Mouse (Mus musculus): ENCODE data around the gene Dppa2. TPM values are rescaled to one million over a fixed set of nuclear protein-coding genes. Genes with fewer than 3 reads are reported as not detected.

The Dppa2 gene
- polyA plus RNA-seq, 1 experiment from 2014 or later: not detected

GRCm38 (mm10) chr16:48344193-48344592 lies 40.5 kb downstream of the Dppa2 start:
- Histone ChIP-seq H3K9ac (ENCODE audit: low read length) (no peak overlapping the region), H3K27me3 (ENCODE audit: control insufficient read depth, insufficient read depth, low read length) (no peaks in the 10 kb centered on the region), H3K36me3 (ENCODE audit: control insufficient read depth, insufficient read depth, low read length) (no peaks in the 10 kb centered on the region), H3K4me3 (ENCODE audit: control insufficient read depth in 1 of 2, insufficient read depth in 1 of 2, low read depth in 1 of 2, low read length in 2 of 2) (no peak overlapping the region), H3K27ac (replicated peaks in 1 of 2; ENCODE audit: control insufficient read depth in 1 of 2, insufficient read depth in 1 of 2, low read depth in 2 of 2, low read length in 2 of 2) (no peak overlapping the region), H3K4me2 (ENCODE audit: low read length) (no peak overlapping the region), H3K4me1 (ENCODE audit: control insufficient read depth in 2 of 2, insufficient read depth in 2 of 2, low read length in 2 of 2) (no peaks in the 10 kb centered on the region), H3K9me3 (ENCODE audit: control insufficient read depth, low read length) (no peaks in the 10 kb centered on the region)
- no peak for ATAC-seq (ENCODE audit: insufficient number of reproducible peaks, insufficient read depth, low FRiP score, low read depth)
- 83% methylated on average over 2 of the region's 2 CpGs for WGBS

- ATAC-seq (ENCODE audit: insufficient number of reproducible peaks, insufficient read depth, low FRiP score, low read depth): no peak
- Histone ChIP-seq H3K4me1 (ENCODE audit: control insufficient read depth in 2 of 2, insufficient read depth in 2 of 2, low read length in 2 of 2) (no peaks in the 10 kb centered on the region), H3K27ac (replicated peaks in 1 of 2; ENCODE audit: control insufficient read depth in 1 of 2, insufficient read depth in 1 of 2, low read depth in 2 of 2, low read length in 2 of 2) (no peak overlapping the region), H3K27me3 (ENCODE audit: control insufficient read depth, insufficient read depth, low read length) (no peaks in the 10 kb centered on the region), H3K4me2 (ENCODE audit: low read length) (no peak overlapping the region), H3K4me3 (ENCODE audit: control insufficient read depth in 1 of 2, insufficient read depth in 1 of 2, low read depth in 1 of 2, low read length in 2 of 2) (no peak overlapping the region), H3K36me3 (ENCODE audit: control insufficient read depth, insufficient read depth, low read length) (no peaks in the 10 kb centered on the region), H3K9ac (ENCODE audit: low read length) (no peak overlapping the region), H3K9me3 (ENCODE audit: control insufficient read depth, low read length) (no peaks in the 10 kb centered on the region)
- WGBS: 90% methylated on average over 1 of the region's 1 CpGs
These were observed 43.5 kb downstream of the Dppa2 start for GRCm38 (mm10) chr16:48347246-48347645.

GRCm38 (mm10) chr16:48355716-48356115 lies 52.0 kb downstream of the Dppa2 start:
- Histone ChIP-seq H3K9ac (ENCODE audit: low read length) (no peak overlapping the region), H3K9me3 (ENCODE audit: control insufficient read depth, low read length) (no peaks in the 10 kb centered on the region), H3K4me2 (ENCODE audit: low read length) (no peak overlapping the region), H3K4me1 (ENCODE audit: control insufficient read depth in 2 of 2, insufficient read depth in 2 of 2, low read length in 2 of 2) (no peaks in the 10 kb centered on the region), H3K4me3 (ENCODE audit: control insufficient read depth in 1 of 2, insufficient read depth in 1 of 2, low read depth in 1 of 2, low read length in 2 of 2) (no peak overlapping the region), H3K36me3 (ENCODE audit: control insufficient read depth, insufficient read depth, low read length) (no peaks in the 10 kb centered on the region), H3K27me3 (ENCODE audit: control insufficient read depth, insufficient read depth, low read length) (no peaks in the 10 kb centered on the region), H3K27ac (replicated peaks in 1 of 2; ENCODE audit: control insufficient read depth in 1 of 2, insufficient read depth in 1 of 2, low read depth in 2 of 2, low read length in 2 of 2) (no peak overlapping the region)
- WGBS: 82% methylated on average over 5 of the region's 5 CpGs
- ATAC-seq (ENCODE audit: insufficient number of reproducible peaks, insufficient read depth, low FRiP score, low read depth): no peak

- 76% methylated on average over 1 of the region's 1 CpGs for WGBS
- ATAC-seq (ENCODE audit: insufficient number of reproducible peaks, insufficient read depth, low FRiP score, low read depth): no peak
- H3K27ac ChIP-seq (replicated peaks in 1 of 2; ENCODE audit: control insufficient read depth in 1 of 2, insufficient read depth in 1 of 2, low read depth in 2 of 2, low read length in 2 of 2): no peak overlapping the region
- no peaks in the 10 kb centered on the region for H3K36me3 ChIP-seq (ENCODE audit: control insufficient read depth, insufficient read depth, low read length)
- H3K4me2 ChIP-seq (ENCODE audit: low read length): no peak overlapping the region
- H3K4me1 ChIP-seq (ENCODE audit: control insufficient read depth in 2 of 2, insufficient read depth in 2 of 2, low read length in 2 of 2): no peaks in the 10 kb centered on the region
- no peak overlapping the region for H3K9ac ChIP-seq (ENCODE audit: low read length)
- no peak overlapping the region for H3K4me3 ChIP-seq (ENCODE audit: control insufficient read depth in 1 of 2, insufficient read depth in 1 of 2, low read depth in 1 of 2, low read length in 2 of 2)
- no peaks in the 10 kb centered on the region for H3K27me3 ChIP-seq (ENCODE audit: control insufficient read depth, insufficient read depth, low read length)
- H3K9me3 ChIP-seq (ENCODE audit: control insufficient read depth, low read length): no peaks in the 10 kb centered on the region
These were observed 52.7 kb downstream of the Dppa2 start for GRCm38 (mm10) chr16:48356417-48356816.

- Histone ChIP-seq H3K27me3 (ENCODE audit: control insufficient read depth, insufficient read depth, low read length) (no peaks in the 10 kb centered on the region), H3K4me1 (ENCODE audit: control insufficient read depth in 2 of 2, insufficient read depth in 2 of 2, low read length in 2 of 2) (no peaks in the 10 kb centered on the region), H3K4me2 (ENCODE audit: low read length) (no peak overlapping the region), H3K9ac (ENCODE audit: low read length) (no peak overlapping the region), H3K27ac (replicated peaks in 1 of 2; ENCODE audit: control insufficient read depth in 1 of 2, insufficient read depth in 1 of 2, low read depth in 2 of 2, low read length in 2 of 2) (no peak overlapping the region), H3K9me3 (ENCODE audit: control insufficient read depth, low read length) (no peaks in the 10 kb centered on the region), H3K4me3 (ENCODE audit: control insufficient read depth in 1 of 2, insufficient read depth in 1 of 2, low read depth in 1 of 2, low read length in 2 of 2) (no peak overlapping the region), H3K36me3 (ENCODE audit: control insufficient read depth, insufficient read depth, low read length) (no peaks in the 10 kb centered on the region)
- no peak for ATAC-seq (ENCODE audit: insufficient number of reproducible peaks, insufficient read depth, low FRiP score, low read depth)
- 89% methylated on average over 12 of the region's 12 CpGs for WGBS
These were observed 57.2 kb downstream of the Dppa2 start for GRCm38 (mm10) chr16:48360887-48361286.

- ATAC-seq (ENCODE audit: insufficient number of reproducible peaks, insufficient read depth, low FRiP score, low read depth): no peak
- 84% methylated on average over 5 of the region's 5 CpGs for WGBS
- no peak overlapping the region for H3K9ac ChIP-seq (ENCODE audit: low read length)
- no peaks in the 10 kb centered on the region for H3K4me1 ChIP-seq (ENCODE audit: control insufficient read depth in 2 of 2, insufficient read depth in 2 of 2, low read length in 2 of 2)
- H3K27ac ChIP-seq (replicated peaks in 1 of 2; ENCODE audit: control insufficient read depth in 1 of 2, insufficient read depth in 1 of 2, low read depth in 2 of 2, low read length in 2 of 2): no peak overlapping the region
- no peaks in the 10 kb centered on the region for H3K36me3 ChIP-seq (ENCODE audit: control insufficient read depth, insufficient read depth, low read length)
- no peaks in the 10 kb centered on the region for H3K27me3 ChIP-seq (ENCODE audit: control insufficient read depth, insufficient read depth, low read length)
- H3K4me2 ChIP-seq (ENCODE audit: low read length): no peak overlapping the region
- H3K9me3 ChIP-seq (ENCODE audit: control insufficient read depth, low read length): 0 out of 2 replicates have a peak, but pooled peaks cover 3% of the 10 kb centered on the region
- no peak overlapping the region for H3K4me3 ChIP-seq (ENCODE audit: control insufficient read depth in 1 of 2, insufficient read depth in 1 of 2, low read depth in 1 of 2, low read length in 2 of 2)
These were observed 63.1 kb downstream of the Dppa2 start for GRCm38 (mm10) chr16:48366801-48367200.

GRCm38 (mm10) chr16:48368096-48368495 lies 64.4 kb downstream of the Dppa2 start:
- ATAC-seq (ENCODE audit: insufficient number of reproducible peaks, insufficient read depth, low FRiP score, low read depth): no peak
- H3K36me3 ChIP-seq (ENCODE audit: control insufficient read depth, insufficient read depth, low read length): no peaks in the 10 kb centered on the region
- no peak overlapping the region for H3K4me3 ChIP-seq (ENCODE audit: control insufficient read depth in 1 of 2, insufficient read depth in 1 of 2, low read depth in 1 of 2, low read length in 2 of 2)
- H3K27ac ChIP-seq (replicated peaks in 1 of 2; ENCODE audit: control insufficient read depth in 1 of 2, insufficient read depth in 1 of 2, low read depth in 2 of 2, low read length in 2 of 2): no peak overlapping the region
- WGBS: 92% methylated on average over 2 of the region's 2 CpGs
- no peak overlapping the region for H3K9ac ChIP-seq (ENCODE audit: low read length)
- H3K4me2 ChIP-seq (ENCODE audit: low read length): no peak overlapping the region
- no peaks in the 10 kb centered on the region for H3K4me1 ChIP-seq (ENCODE audit: control insufficient read depth in 2 of 2, insufficient read depth in 2 of 2, low read length in 2 of 2)
- no peaks in the 10 kb centered on the region for H3K27me3 ChIP-seq (ENCODE audit: control insufficient read depth, insufficient read depth, low read length)
- 0 out of 2 replicates have a peak, but pooled peaks cover 3% of the 10 kb centered on the region for H3K9me3 ChIP-seq (ENCODE audit: control insufficient read depth, low read length)

Data from heart, embryonic 14.5 days (tissue).